Mouse (Mus musculus) ES-Bruce4 (cell line): ENCODE data around the gene Luzp2.

ENCODE experiments used
- CTCF ChIP-seq: IDR thresholded peaks from one replicate; pipeline ENCODE4 v1.8.1; 2011; ENCODE audit warnings: low read depth, low read length
- EP300 ChIP-seq: IDR thresholded peaks from 2 replicates; pipeline ENCODE4 v1.6.1; 2011; ENCODE audit warnings: low read depth, low read length; ENCODE audit not compliant: insufficient read depth

- TF ChIP-seq CTCF (no peak), EP300 (no peak)
Observed at GRCm38 (mm10) chr7:55190655-55191054, 355.4 kb downstream of the Luzp2 start.
